Mouse (Mus musculus) CH12.LX (cell line): ENCODE measurements around the gene Cpxm1. TPM values are rescaled to one million over a fixed set of nuclear protein-coding genes. Genes with fewer than 3 reads are reported as not detected.

Experiments used
- DNase-seq: peaks from one replicate; pipeline ENCODE4 v3.0.0-alpha.2; 2013; ENCODE audit errors: extremely low read depth
- H3K27ac ChIP-seq: 2 replicates; pipeline ENCODE4 v1.5.1; 2012; ENCODE audit warnings: low read depth, mild to moderate bottlenecking, control low read depth, moderate library complexity; ENCODE audit not compliant: insufficient read depth
- H3K27me3 ChIP-seq: replicated peaks from 2 replicates; pipeline ENCODE3; 2012; ENCODE audit warnings: inconsistent platforms
- H3K36me3 ChIP-seq, 2 experiments: replicated peaks in 1 of 2; 2 replicates each; pipeline versions ENCODE3 to v1.6.1; 2012; ENCODE audit warnings: inconsistent platforms in 1 of 2, low read length in 1 of 2, mild to moderate bottlenecking in 1 of 2, mixed read lengths in 1 of 2, moderate library complexity in 1 of 2; ENCODE audit not compliant: control insufficient read depth in 1 of 2, insufficient read depth in 1 of 2
- H3K4me1 ChIP-seq, 2 experiments: 2 replicates each; pipeline ENCODE4 v1.6.1; 2012; ENCODE audit warnings: inconsistent platforms in 1 of 2, moderate library complexity in 1 of 2; ENCODE audit not compliant: insufficient read depth in 2 of 2, control insufficient read depth in 1 of 2
- H3K4me2 ChIP-seq: 2 replicates; pipeline ENCODE4 v1.6.1; 2012; ENCODE audit warnings: low read depth, mild to moderate bottlenecking, control low read depth; ENCODE audit not compliant: poor library complexity, insufficient read depth, severe bottlenecking
- H3K4me3 ChIP-seq, 3 experiments: fragments of 150-350 bp in 1 of 3; sonication (generic) in 1 of 3; replicated peaks in 1 of 3; 2 replicates each; pipeline versions ENCODE3 to v1.5.1; 2011 to 2012; ENCODE audit warnings: low read depth in 2 of 3, low read length in 2 of 3, mild to moderate bottlenecking in 2 of 3, moderate library complexity in 2 of 3, control low read depth in 1 of 3, improper control_type of control experiment in 1 of 3, inconsistent platforms in 1 of 3, mixed read lengths in 1 of 3; ENCODE audit not compliant: poor library complexity in 1 of 3
- H3K79me2 ChIP-seq: replicated peaks from 2 replicates; pipeline ENCODE4 v1.6.1; 2012; ENCODE audit warnings: mild to moderate bottlenecking, moderate library complexity; ENCODE audit not compliant: control insufficient read depth, poor library complexity, insufficient read depth, severe bottlenecking; ENCODE audit errors: extremely low read depth
- H3K9ac ChIP-seq: 2 replicates; pipeline ENCODE4 v1.6.1; 2012; ENCODE audit warnings: low read depth, mild to moderate bottlenecking, control low read depth, moderate library complexity; ENCODE audit not compliant: insufficient read depth
- H3K9me3 ChIP-seq: replicated peaks from 2 replicates; pipeline ENCODE3; 2012; ENCODE audit warnings: low read length, inconsistent platforms, mixed read lengths
- CHD1 ChIP-seq: IDR thresholded peaks from 2 replicates; pipeline ENCODE4 v1.6.1; 2012; ENCODE audit warnings: low read depth, low read length, improper control_type of control experiment, inconsistent platforms
- CHD2 ChIP-seq: IDR thresholded peaks from 2 replicates; pipeline ENCODE4 v1.6.1; 2011; ENCODE audit warnings: low read length, improper control_type of control experiment
- EP300 ChIP-seq: IDR thresholded peaks from 2 replicates; pipeline ENCODE4 v1.6.1; 2011; ENCODE audit warnings: low read length, improper control_type of control experiment
- ETS1 ChIP-seq: conservative IDR thresholded peaks from 2 replicates; pipeline ENCODE4 v1.6.1; 2012; ENCODE audit warnings: low read depth, mild to moderate bottlenecking, inconsistent platforms, low read length, improper control_type of control experiment, moderate library complexity
- HCFC1 ChIP-seq: IDR thresholded peaks from 2 replicates; pipeline ENCODE4 v1.6.1; 2012; ENCODE audit warnings: low read depth, mild to moderate bottlenecking, inconsistent platforms, low read length, improper control_type of control experiment
- IRF4 ChIP-seq: IDR thresholded peaks from 2 replicates; pipeline ENCODE4 v1.6.1; 2014; ENCODE audit warnings: low read depth, mild to moderate bottlenecking, inconsistent platforms, low read length, improper control_type of control experiment
- JUN ChIP-seq: IDR thresholded peaks from 2 replicates; pipeline ENCODE4 v1.6.1; 2011; ENCODE audit warnings: low read depth, mild to moderate bottlenecking, low read length, improper control_type of control experiment, moderate library complexity; ENCODE audit not compliant: insufficient read depth
- JUND ChIP-seq: conservative IDR thresholded peaks from 2 replicates; pipeline ENCODE4 v1.6.1; 2011; ENCODE audit warnings: low read depth, low read length, improper control_type of control experiment
- MAFK ChIP-seq: IDR thresholded peaks from 2 replicates; pipeline ENCODE4 v1.6.1; 2011; ENCODE audit warnings: low read length, improper control_type of control experiment; ENCODE audit not compliant: insufficient replicate concordance
- MEF2A ChIP-seq: IDR thresholded peaks from 2 replicates; pipeline ENCODE4 v1.6.1; 2014; ENCODE audit warnings: low read depth, mild to moderate bottlenecking, inconsistent platforms, low read length, improper control_type of control experiment, borderline replicate concordance
- MXI1 ChIP-seq: IDR thresholded peaks from 2 replicates; pipeline ENCODE4 v1.6.1; 2011; ENCODE audit warnings: mild to moderate bottlenecking, low read depth, low read length, improper control_type of control experiment
- MYC ChIP-seq: IDR thresholded peaks from 2 replicates; pipeline ENCODE4 v1.6.1; 2011; ENCODE audit warnings: low read depth, mild to moderate bottlenecking, improper control_type of control experiment, low read length
- NELFE ChIP-seq: IDR thresholded peaks from 2 replicates; pipeline ENCODE4 v1.6.1; 2011; ENCODE audit warnings: low read depth, low read length, improper control_type of control experiment
- NRF1 ChIP-seq: IDR thresholded peaks from 2 replicates; pipeline ENCODE4 v1.6.1; 2014; ENCODE audit warnings: low read depth, mild to moderate bottlenecking, inconsistent platforms, low read length, improper control_type of control experiment, moderate library complexity
- POLR2A ChIP-seq: IDR thresholded peaks from 2 replicates; pipeline ENCODE4 v1.6.1; 2011; ENCODE audit warnings: low read depth, mild to moderate bottlenecking, improper control_type of control experiment, low read length
- SMC3 ChIP-seq: IDR thresholded peaks from 2 replicates; pipeline ENCODE4 v1.6.1; 2011; ENCODE audit warnings: low read depth, low read length, improper control_type of control experiment
- TCF12 ChIP-seq: IDR thresholded peaks from 2 replicates; pipeline ENCODE4 v1.6.1; 2014; ENCODE audit warnings: low read depth, mild to moderate bottlenecking, inconsistent platforms, low read length, improper control_type of control experiment
- USF1 ChIP-seq: IDR thresholded peaks from 2 replicates; pipeline ENCODE4 v1.6.1; 2014; ENCODE audit warnings: low read depth, mild to moderate bottlenecking, inconsistent platforms, low read length, improper control_type of control experiment
- USF2 ChIP-seq: conservative IDR thresholded peaks from 2 replicates; pipeline ENCODE4 v1.6.1; 2011; ENCODE audit warnings: low read depth, low read length, improper control_type of control experiment
- ZC3H11A ChIP-seq: IDR thresholded peaks from 2 replicates; pipeline ENCODE4 v1.6.1; 2012; ENCODE audit warnings: low read depth, mild to moderate bottlenecking, inconsistent platforms, low read length, improper control_type of control experiment
- ZNF384 ChIP-seq: IDR thresholded peaks from 2 replicates; pipeline ENCODE4 v1.6.1; 2012; ENCODE audit warnings: low read depth, low read length, improper control_type of control experiment, inconsistent platforms
- dilution Hi-C: fragments of 300-500 bp; cut with MboI; formaldehyde crosslinking; loops from 2 replicates; pipeline ENCODE4 v1.14.3; 2020; ENCODE audit warnings: low sequenced_read_pairs; ENCODE audit not compliant: extremely low pct_unique_long_range_greater_than_20kb, extremely low pct_ligation_motif_present
- in situ Hi-C: fragments of 300-500 bp; cut with MboI; formaldehyde crosslinking; loops from 3 replicates; pipeline ENCODE4 v1.14.3; 2019; ENCODE audit warnings: low sequenced_read_pairs, low pct_ligation_motif_present, low pct_unique_long_range_greater_than_20kb, mixed read lengths
- polyA plus RNA-seq: library from polyadenylated mRNA; unstranded; fragments of >175 nt; gene quantifications from 2 replicates; pipeline ENCODE4 v1.2.1, GENCODE M21; 2012; ENCODE audit warnings: low read depth; ENCODE audit not compliant: insufficient read length
- total RNA-seq, 2 experiments: library from RNA; depleted of rRNA; stranded (reverse); fragments of 300-350 nt in 1 of 2; fragments of >200 nt in 1 of 2; gene quantifications; 2 replicates each; pipeline ENCODE4 v1.2.3; 2012 to 2014

Gene Cpxm1
- total and polyA plus RNA-seq, 3 experiments, result 0.13 to 0.31 (median 0.20) TPM

DNA sequence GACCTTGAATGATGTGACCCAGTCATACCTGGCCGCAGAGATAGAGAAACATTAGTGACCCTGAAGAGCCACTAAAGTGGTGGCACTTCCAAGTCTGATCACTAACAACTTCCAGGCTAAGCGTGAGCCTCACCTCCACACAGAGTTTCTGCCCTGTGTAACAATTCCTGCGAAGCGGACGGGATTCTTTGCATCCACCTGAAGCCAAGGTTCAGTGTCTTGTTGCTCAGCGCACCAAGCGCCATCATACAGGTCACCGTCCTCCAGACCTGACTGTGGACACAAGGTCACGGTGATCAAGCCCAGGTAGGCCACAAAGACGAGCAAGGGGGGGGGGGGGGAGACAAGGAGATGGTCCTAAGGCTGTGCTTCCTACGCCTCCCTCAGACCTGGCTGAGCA is 1.7 kb downstream of the Cpxm1 start:
- no peaks in the 10 kb centered on the region for H3K27me3 ChIP-seq
- peaks cover 0 to 16% of the 10 kb centered on the region in 2 experiments; a peak in 2 of 4 replicates for H3K4me1 ChIP-seq
- H3K9ac ChIP-seq, result no peak overlapping the region
- TF ChIP-seq MEF2A (no peak), NELFE (no peak), JUND (no peak), JUN (no peak)
- TF ChIP-seq, all 38 proteins: peak for 0
- no peak overlapping the region for H3K4me3 ChIP-seq
- no peak for DNase-seq
- no peaks in the 10 kb centered on the region for H3K9me3 ChIP-seq
- H3K79me2 ChIP-seq, result no peaks in the 10 kb centered on the region
- in situ Hi-C loops, result no loop called here
- dilution Hi-C loops, result no loop called here
- no peak overlapping the region for H3K4me2 ChIP-seq
- H3K36me3 ChIP-seq, result no peaks in the 10 kb centered on the region
- no peak overlapping the region for H3K27ac ChIP-seq

DNA sequence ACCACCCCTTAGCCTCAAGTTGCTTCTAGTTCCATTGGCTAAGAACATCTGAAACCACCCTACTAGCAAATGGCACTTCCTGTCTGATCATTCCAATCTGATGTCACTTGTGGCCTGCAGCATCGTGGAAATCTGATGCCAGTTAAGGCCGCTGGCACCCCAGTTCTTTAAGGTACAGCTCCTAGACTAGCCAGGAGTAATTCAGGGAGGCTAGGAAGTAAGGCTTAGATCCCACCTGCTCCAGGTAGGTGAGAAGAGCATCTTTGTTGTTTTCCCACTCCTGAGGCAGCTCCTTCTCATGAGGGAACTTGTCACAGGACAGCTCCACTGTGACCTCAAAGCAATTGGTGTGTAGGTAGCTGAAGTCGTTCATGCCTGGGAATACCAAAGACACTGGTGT is 4.5 kb downstream of the Cpxm1 start:
- no peaks in the 10 kb centered on the region for H3K79me2 ChIP-seq
- no peaks in the 10 kb centered on the region for H3K9me3 ChIP-seq
- H3K27me3 ChIP-seq, result no peaks in the 10 kb centered on the region
- peaks cover 0 to 17% of the 10 kb centered on the region in 2 experiments; a peak in 2 of 4 replicates for H3K4me1 ChIP-seq
- H3K4me3 ChIP-seq, result no peak overlapping the region
- no peak overlapping the region for H3K9ac ChIP-seq
- no peak overlapping the region for H3K27ac ChIP-seq
- TF ChIP-seq TCF12 (no peak), NRF1 (no peak), SMC3 (no peak), CHD2 (no peak), MXI1 (no peak), JUN (no peak), ETS1 (no peak), ZC3H11A (no peak), IRF4 (no peak), MYC (no peak), USF1 (no peak), USF2 (no peak), MAFK (no peak), EP300 (no peak), POLR2A (no peak), CHD1 (no peak), ZNF384 (no peak), MEF2A (no peak), HCFC1 (no peak)
- no peak for DNase-seq
- H3K4me2 ChIP-seq, result no peak overlapping the region
- no peaks in the 10 kb centered on the region for H3K36me3 ChIP-seq
- in situ Hi-C loops (no loop called here), dilution Hi-C loops (no loop called here)
